In genomic region chr2:130293486-130293885, GRCm38 (mm10) we compare ENCODE assay signal across 11 mouse cellular contexts. TPM values are rescaled to one million over a fixed set of nuclear protein-coding genes. Genes with fewer than 3 reads are reported as not detected.
DNase-seq lines count a peak whose midpoint lies in the region; ATAC-seq and TF ChIP-seq lines count a peak whose summit lies in the region.
"Had no signal": no experiment of that assay in that cellular context is flagged by ENCODE, and none has a peak within 500 bp of the region (broad histone marks: within the 10 kb centered on the region; RNA-seq: fewer than 3 reads in every experiment).

No protein-coding gene starts in this region.

- 2% methylated on average over 4 of the region's 4 CpGs for WGBS in heart, embryonic 11.5 days (ENCODE audit: insufficient replicate concordance)
- 7% methylated on average over 4 of the region's 4 CpGs for WGBS in midbrain, embryonic 10.5 days
- WGBS in midbrain, embryonic 16.5 days: 3% methylated on average over 4 of the region's 4 CpGs
- WGBS in limb, embryonic 10.5 days: 3% methylated on average over 4 of the region's 4 CpGs
- 12% methylated on average over 4 of the region's 4 CpGs for WGBS in stomach, postnatal 0 days

- no peak for TF ChIP-seq EP300 in stomach, postnatal 0 days (optimal IDR thresholded peaks at IDR 0.05)

- H3K27me3 ChIP-seq in heart, embryonic 11.5 days (ENCODE audit: control insufficient read depth, insufficient read depth, low read length): peaks cover 46% of the 10 kb centered on the region
- peaks cover 64% of the 10 kb centered on the region for H3K27me3 ChIP-seq in midbrain, embryonic 10.5 days (ENCODE audit: low read depth, poor library complexity, severe bottlenecking)
- no peaks in the 10 kb centered on the region for H3K27me3 ChIP-seq in midbrain, embryonic 16.5 days (ENCODE audit: control insufficient read depth, insufficient read depth, low read depth, low read length)
- peaks cover 62% of the 10 kb centered on the region for H3K27me3 ChIP-seq in limb, embryonic 10.5 days (ENCODE audit: low read depth, poor library complexity, severe bottlenecking)
- no peaks in the 10 kb centered on the region for H3K27me3 ChIP-seq in stomach, postnatal 0 days (ENCODE audit: control insufficient read depth, insufficient read depth, low read length)

- ATAC-seq in heart, embryonic 11.5 days (replicated peaks; ENCODE audit: insufficient number of reproducible peaks, low FRiP score, low TSS enrichment): peak; percentile 16; the same call in 1 of the 2 replicates
- no peak for ATAC-seq in midbrain, embryonic 16.5 days
- ATAC-seq in stomach, postnatal 0 days (ENCODE audit: low FRiP score, low TSS enrichment): 0 out of 2 replicates have a peak, but pooled peaks have one; percentile 13

- H3K4me1 ChIP-seq in heart, embryonic 11.5 days (ENCODE audit: control insufficient read depth, insufficient read depth, low read length): peaks cover 28% of the 10 kb centered on the region
- H3K4me1 ChIP-seq in midbrain, embryonic 10.5 days: peaks cover 48% of the 10 kb centered on the region
- peaks cover 20% of the 10 kb centered on the region for H3K4me1 ChIP-seq in midbrain, embryonic 16.5 days (ENCODE audit: control insufficient read depth, insufficient read depth, low read length)
- H3K4me1 ChIP-seq in limb, embryonic 10.5 days: peaks cover 43% of the 10 kb centered on the region
- no peaks in the 10 kb centered on the region for H3K4me1 ChIP-seq in stomach, postnatal 0 days (replicated peaks; ENCODE audit: control insufficient read depth, insufficient read depth)

- TF ChIP-seq CTCF in stomach, postnatal 0 days (IDR thresholded peaks at IDR 0.05; ENCODE audit: low read depth): no peak

- no peak overlapping the region for H3K4me3 ChIP-seq in heart, embryonic 11.5 days (ENCODE audit: low read depth, low read length)
- 0 out of 2 replicates have a peak overlapping the region, but pooled peaks have one; percentile 1 for H3K4me3 ChIP-seq in midbrain, embryonic 10.5 days
- no peak overlapping the region for H3K4me3 ChIP-seq in midbrain, embryonic 16.5 days (ENCODE audit: low read depth, low read length)
- 0 out of 2 replicates have a peak overlapping the region, but pooled peaks have one; percentile 1 for H3K4me3 ChIP-seq in limb, embryonic 10.5 days
- H3K4me3 ChIP-seq in stomach, postnatal 0 days (ENCODE audit: low read depth, low read length): no peak overlapping the region
- H3K4me3 ChIP-seq: left cerebral cortex, adult 2 months; myocyte had no signal

- H3K4me2 ChIP-seq in heart, embryonic 11.5 days: no peak overlapping the region
- H3K4me2 ChIP-seq in midbrain, embryonic 16.5 days (ENCODE audit: low read length): no peak overlapping the region
- no peak overlapping the region for H3K4me2 ChIP-seq in stomach, postnatal 0 days (replicated peaks; ENCODE audit: low read depth)

- H3K9me3 ChIP-seq in heart, embryonic 11.5 days (replicated peaks; ENCODE audit: control insufficient read depth, low read length): no peaks in the 10 kb centered on the region
- H3K9me3 ChIP-seq in midbrain, embryonic 10.5 days (replicated peaks): no peaks in the 10 kb centered on the region
- no peaks in the 10 kb centered on the region for H3K9me3 ChIP-seq in midbrain, embryonic 16.5 days (replicated peaks; ENCODE audit: control insufficient read depth, low read length, poor library complexity, severe bottlenecking)
- no peaks in the 10 kb centered on the region for H3K9me3 ChIP-seq in limb, embryonic 10.5 days (replicated peaks)
- H3K9me3 ChIP-seq in stomach, postnatal 0 days (ENCODE audit: control insufficient read depth, low read length): no peaks in the 10 kb centered on the region

- no peak for DNase-seq in heart, postnatal 36 days
- DNase-seq in midbrain, embryonic 10.5 days (ENCODE audit: low spot score): peak; percentile 38
- no peak for DNase-seq in limb, embryonic 10.5 days (ENCODE audit: low spot score)
- no peak for DNase-seq in stomach, postnatal 0 days (ENCODE audit: low spot score)
- DNase-seq in gastrocnemius, postnatal 25 days: no peak
- DNase-seq in left cerebral cortex, adult 11 months (ENCODE audit: low spot score): no peak
- DNase-seq: gastrocnemius, postnatal 14 days had no signal

- H3K27ac ChIP-seq in heart, embryonic 11.5 days (ENCODE audit: low read depth, low read length): no peak overlapping the region
- no peak overlapping the region for H3K27ac ChIP-seq in midbrain, embryonic 10.5 days (replicated peaks)
- no peak overlapping the region for H3K27ac ChIP-seq in midbrain, embryonic 16.5 days (ENCODE audit: low read length)
- H3K27ac ChIP-seq in limb, embryonic 10.5 days: no peak overlapping the region
- H3K27ac ChIP-seq in stomach, postnatal 0 days (replicated peaks): no peak overlapping the region
- H3K27ac ChIP-seq: left cerebral cortex, adult 2 months had no signal

- peak overlapping the region; percentile 4; the same call in 1 of the 2 replicates for H3K9ac ChIP-seq in heart, embryonic 11.5 days (ENCODE audit: low read depth, low read length)
- no peak overlapping the region; the same call in 1 of the 2 replicates for H3K9ac ChIP-seq in midbrain, embryonic 16.5 days (ENCODE audit: low read depth, low read length)
- no peak overlapping the region for H3K9ac ChIP-seq in stomach, postnatal 0 days (ENCODE audit: low read length)

- H3K36me3 ChIP-seq in heart, embryonic 11.5 days (ENCODE audit: control insufficient read depth, insufficient read depth, low read length): no peaks in the 10 kb centered on the region
- H3K36me3 ChIP-seq in midbrain, embryonic 10.5 days: peaks cover 9% of the 10 kb centered on the region
- H3K36me3 ChIP-seq in midbrain, embryonic 16.5 days (ENCODE audit: control insufficient read depth, insufficient read depth, low read length): no peaks in the 10 kb centered on the region
- no peaks in the 10 kb centered on the region for H3K36me3 ChIP-seq in limb, embryonic 10.5 days
- H3K36me3 ChIP-seq in stomach, postnatal 0 days (ENCODE audit: control insufficient read depth, insufficient read depth, low read length): no peaks in the 10 kb centered on the region

- intact Hi-C loops in heart, postnatal 36 days (cut with DNase I): no loop called here

RNA-seq across cellular contexts. Expression of gene Ebf4, which starts 1.5 kb away (rescaled TPM):
- 0.58 and 1.1 TPM in 2 replicates for polyA plus RNA-seq in heart, embryonic 11.5 days (2014; fragmentation: Nextera tagmentation; extraction: Ambion mirVana)
- under 1 TPM; 0.47 to 0.60 TPM for total RNA-seq in heart, postnatal 36 days (2021)
- polyA plus RNA-seq in midbrain, embryonic 10.5 days (2016; fragmentation: Nextera tagmentation; extraction: Ambion mirVana): 0.95 and 1.3 TPM in 2 replicates
- 3.7 and 4.6 TPM in 2 replicates for polyA plus RNA-seq in midbrain, embryonic 16.5 days (2015; fragmentation: Nextera tagmentation; extraction: Ambion mirVana)
- polyA plus RNA-seq in limb, embryonic 10.5 days (2016; fragmentation: Nextera tagmentation; extraction: Ambion mirVana): 0.34 and 0.90 TPM in 2 replicates
- 1.1 and 1.3 TPM in 2 replicates for polyA plus RNA-seq in stomach, postnatal 0 days (2015; fragmentation: Nextera tagmentation; extraction: Ambion mirVana)
- total RNA-seq in gastrocnemius, postnatal 25 days (2021): under 1 TPM; 0.19 to 0.49 TPM

RNA-seq across cellular contexts. Expression of gene Idh3b, which starts 9.1 kb away (rescaled TPM):
- polyA plus RNA-seq in heart, embryonic 11.5 days (2014; fragmentation: Nextera tagmentation; extraction: Ambion mirVana): 234 and 249 TPM in 2 replicates
- 100 to 1,000 TPM; 794 to 801 TPM for total RNA-seq in heart, postnatal 36 days (2021)
- polyA plus RNA-seq in midbrain, embryonic 10.5 days (2016; fragmentation: Nextera tagmentation; extraction: Ambion mirVana): 136 and 141 TPM in 2 replicates
- polyA plus RNA-seq in midbrain, embryonic 16.5 days (2015; fragmentation: Nextera tagmentation; extraction: Ambion mirVana): 170 and 186 TPM in 2 replicates
- 136 and 140 TPM in 2 replicates for polyA plus RNA-seq in limb, embryonic 10.5 days (2016; fragmentation: Nextera tagmentation; extraction: Ambion mirVana)
- polyA plus RNA-seq in stomach, postnatal 0 days (2015; fragmentation: Nextera tagmentation; extraction: Ambion mirVana): 126 and 135 TPM in 2 replicates
- total RNA-seq in gastrocnemius, postnatal 25 days (2021): 100 to 1,000 TPM; 461 to 484 TPM

RNA-seq across cellular contexts. Expression of gene Nop56, which starts 19.3 kb away (rescaled TPM):
- 181 and 200 TPM in 2 replicates for polyA plus RNA-seq in heart, embryonic 11.5 days (2014; fragmentation: Nextera tagmentation; extraction: Ambion mirVana)
- total RNA-seq in heart, postnatal 36 days (2021): 10 to 100 TPM; 31.6 to 36.7 TPM
- polyA plus RNA-seq in midbrain, embryonic 10.5 days (2016; fragmentation: Nextera tagmentation; extraction: Ambion mirVana): 392 and 425 TPM in 2 replicates
- 237 and 239 TPM in 2 replicates for polyA plus RNA-seq in midbrain, embryonic 16.5 days (2015; fragmentation: Nextera tagmentation; extraction: Ambion mirVana)
- 440 and 499 TPM in 2 replicates for polyA plus RNA-seq in limb, embryonic 10.5 days (2016; fragmentation: Nextera tagmentation; extraction: Ambion mirVana)
- polyA plus RNA-seq in stomach, postnatal 0 days (2015; fragmentation: Nextera tagmentation; extraction: Ambion mirVana): 98.2 and 104 TPM in 2 replicates
- 10 to 100 TPM; 31.3 to 33.0 TPM for total RNA-seq in gastrocnemius, postnatal 25 days (2021)

Comparison
In these comparisons a context has a peak if more than half of its experiments do, and no peak if none do; other contexts are left out.
1. H3K4me3 ChIP-seq: peak in midbrain, embryonic 10.5 days (single experiment) and limb, embryonic 10.5 days (single experiment); none in heart, embryonic 11.5 days (single experiment), midbrain, embryonic 16.5 days (single experiment) and stomach, postnatal 0 days (single experiment).